Mouse (Mus musculus): Measurements from ENCODE around the gene Raver2. TPM values are rescaled to one million over a fixed set of nuclear protein-coding genes. Genes with fewer than 3 reads are reported as not detected.
A peak's percentile ranks its signal among the peaks of the same experiment; 100 is the strongest.

Gene Raver2
- polyA plus RNA-seq (2015; fragmentation: Nextera tagmentation; extraction: Ambion mirVana), result 3.2 and 5.4 TPM in 2 replicates

- H3K9ac ChIP-seq, result peak within 1 kb of the TSS; percentile 80
- no peaks in the 10 kb centered on the region for H3K36me3 ChIP-seq
- peak within 1 kb of the TSS; percentile 98 for H3K4me2 ChIP-seq
- ATAC-seq (replicated peaks; ENCODE audit: insufficient number of reproducible peaks, insufficient read depth, low FRiP score, low read depth), result peak; percentile 75
- peak within 1 kb of the TSS; percentile 87 for H3K4me3 ChIP-seq
- peak within 1 kb of the TSS; percentile 44; the same call in 1 of the 2 replicates for H3K27ac ChIP-seq
- no peaks in the 10 kb centered on the region; the same call in 1 of the 2 replicates for H3K27me3 ChIP-seq
- H3K4me1 ChIP-seq (replicated peaks), result peaks cover 9% of the 10 kb centered on the region
- no peaks in the 10 kb centered on the region for H3K9me3 ChIP-seq (replicated peaks)
- WGBS, result 2% methylated on average over 51 of the region's 54 CpGs
Observed at GRCm38 (mm10) chr4:101068786-101069153, at the start of gene Raver2. TSS of gene Raver2 (plus strand) at chr4:101068983.

DNA sequence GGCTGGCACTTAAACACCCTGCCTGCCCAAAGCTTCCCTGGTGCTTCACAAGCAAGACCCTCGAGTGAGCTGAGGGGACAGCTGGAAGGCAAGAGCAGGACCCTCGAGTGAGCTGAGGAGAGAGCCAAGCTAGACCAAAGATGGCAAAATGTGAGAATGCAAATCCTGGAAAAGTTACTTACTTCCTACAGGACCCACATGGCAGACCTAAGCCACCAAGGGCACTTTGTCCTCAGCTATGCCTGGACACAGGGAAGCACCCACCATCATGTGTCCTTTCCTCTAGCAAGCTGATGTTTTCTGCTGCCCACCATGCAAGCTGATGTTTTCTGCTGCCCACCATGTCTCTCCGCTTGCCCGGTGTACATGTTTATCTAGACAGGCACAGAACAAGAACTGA is 48.2 kb upstream of the Raver2 start, which contains the start of gene Gm10577:
TSS of gene Gm10577 (minus strand) at position 101 of the 400 bp plus-strand sequence.
- Histone ChIP-seq H3K9me3 (replicated peaks) (no peaks in the 10 kb centered on the region), H3K4me3 (no peak within 1 kb of the TSS), H3K27me3 (no peaks in the 10 kb centered on the region), H3K4me1 (replicated peaks) (no peaks in the 10 kb centered on the region), H3K36me3 (no peaks in the 10 kb centered on the region), H3K4me2 (no peak within 1 kb of the TSS), H3K27ac (no peak within 1 kb of the TSS), H3K9ac (no peak within 1 kb of the TSS)
- WGBS, result 75% methylated on average over 4 of the region's 4 CpGs
- ATAC-seq (replicated peaks; ENCODE audit: insufficient number of reproducible peaks, insufficient read depth, low FRiP score, low read depth), result no peak

GRCm38 (mm10) chr4:101026566-101026965 is 42.2 kb upstream of the Raver2 start:
- ATAC-seq (replicated peaks; ENCODE audit: insufficient number of reproducible peaks, insufficient read depth, low FRiP score, low read depth), result no peak
- 69% methylated on average over 5 of the region's 5 CpGs for WGBS
- no peak overlapping the region for H3K27ac ChIP-seq

GRCm38 (mm10) chr4:101026995-101027394 is 41.8 kb upstream of the Raver2 start:
- ATAC-seq (replicated peaks; ENCODE audit: insufficient number of reproducible peaks, insufficient read depth, low FRiP score, low read depth), result no peak
- WGBS, result 77% methylated on average over 2 of the region's 2 CpGs
- no peak overlapping the region for H3K4me3 ChIP-seq
- H3K36me3 ChIP-seq, result no peaks in the 10 kb centered on the region
- H3K4me1 ChIP-seq (replicated peaks), result no peaks in the 10 kb centered on the region
- H3K9me3 ChIP-seq (replicated peaks), result no peaks in the 10 kb centered on the region
- no peak overlapping the region for H3K9ac ChIP-seq
- no peak overlapping the region for H3K4me2 ChIP-seq
- H3K27me3 ChIP-seq, result no peaks in the 10 kb centered on the region
- H3K27ac ChIP-seq, result no peak overlapping the region

More at GRCm38 (mm10) chr4:101026566-101026965, 42.2 kb upstream of the Raver2 start:
- Histone ChIP-seq H3K4me3 (no peak overlapping the region), H3K36me3 (no peaks in the 10 kb centered on the region), H3K9me3 (replicated peaks) (no peaks in the 10 kb centered on the region), H3K4me1 (replicated peaks) (no peaks in the 10 kb centered on the region), H3K27me3 (no peaks in the 10 kb centered on the region), H3K9ac (no peak overlapping the region), H3K4me2 (no peak overlapping the region)

DNA sequence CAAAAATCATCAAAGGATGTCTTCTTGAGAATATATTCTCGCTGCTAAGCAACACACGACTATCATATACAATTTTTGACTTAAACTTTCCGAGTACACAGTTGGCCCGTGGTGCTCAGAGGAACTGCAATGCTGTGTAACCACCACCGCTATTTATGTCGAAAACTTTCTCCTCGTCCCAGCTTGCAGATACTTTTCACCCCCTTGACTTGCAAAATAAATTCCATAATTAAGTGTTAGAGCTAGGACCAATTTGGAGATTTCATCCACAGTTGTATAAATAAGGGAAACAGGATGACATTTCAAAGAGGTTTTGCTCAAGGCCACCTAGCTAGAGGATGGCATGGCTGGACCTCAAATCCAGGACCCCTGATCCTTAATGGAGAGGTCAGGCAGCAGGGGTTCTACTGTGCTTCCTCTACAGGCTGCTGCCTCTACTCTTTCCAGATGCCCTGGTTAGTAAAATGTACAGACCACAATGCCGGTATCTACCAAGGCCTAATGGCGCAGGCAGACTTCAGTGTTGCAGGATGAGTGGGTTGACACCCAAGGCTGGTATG is 40.9 kb upstream of the Raver2 start:
- no peak overlapping the region for H3K4me3 ChIP-seq
- H3K27me3 ChIP-seq, result no peaks in the 10 kb centered on the region
- WGBS, result 84% methylated on average over 9 of the region's 9 CpGs
- no peaks in the 10 kb centered on the region for H3K4me1 ChIP-seq (replicated peaks)
- H3K4me2 ChIP-seq, result no peak overlapping the region
- no peaks in the 10 kb centered on the region for H3K9me3 ChIP-seq (replicated peaks)
- no peaks in the 10 kb centered on the region for H3K36me3 ChIP-seq
- H3K27ac ChIP-seq, result no peak overlapping the region
- ATAC-seq (replicated peaks; ENCODE audit: insufficient number of reproducible peaks, insufficient read depth, low FRiP score, low read depth), result no peak
- no peak overlapping the region for H3K9ac ChIP-seq

GRCm38 (mm10) chr4:101033047-101033446 is 35.7 kb upstream of the Raver2 start:
- 67% methylated on average over 3 of the region's 3 CpGs for WGBS
- Histone ChIP-seq H3K27me3 (no peaks in the 10 kb centered on the region), H3K9ac (no peak overlapping the region), H3K4me2 (no peak overlapping the region), H3K36me3 (no peaks in the 10 kb centered on the region), H3K27ac (no peak overlapping the region), H3K9me3 (replicated peaks) (no peaks in the 10 kb centered on the region), H3K4me1 (replicated peaks) (no peaks in the 10 kb centered on the region), H3K4me3 (no peak overlapping the region)
- no peak for ATAC-seq (replicated peaks; ENCODE audit: insufficient number of reproducible peaks, insufficient read depth, low FRiP score, low read depth)

DNA sequence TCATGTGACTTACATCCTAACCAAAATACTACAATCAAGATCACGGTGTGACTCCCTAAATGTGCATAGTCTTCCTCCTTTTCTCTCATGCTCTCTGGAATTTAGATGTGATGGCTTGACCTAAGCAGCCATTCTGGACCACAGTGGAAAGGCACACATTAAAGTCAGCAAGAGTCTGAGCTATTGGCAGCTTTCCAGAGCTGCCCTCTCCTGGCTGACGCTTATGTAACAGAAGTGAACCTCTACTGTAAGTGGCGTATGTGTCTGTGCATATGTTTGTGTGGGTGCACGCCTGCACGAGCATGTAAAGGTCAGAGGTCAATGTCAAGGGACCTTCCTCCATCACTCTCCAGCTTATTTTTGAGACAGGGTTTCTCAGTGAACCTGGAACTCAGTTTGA is 33.7 kb upstream of the Raver2 start:
- no peaks in the 10 kb centered on the region for H3K27me3 ChIP-seq
- H3K9ac ChIP-seq, result no peak overlapping the region
- no peaks in the 10 kb centered on the region for H3K4me1 ChIP-seq (replicated peaks)
- ATAC-seq (replicated peaks; ENCODE audit: insufficient number of reproducible peaks, insufficient read depth, low FRiP score, low read depth), result no peak
- 69% methylated on average over 5 of the region's 5 CpGs for WGBS
- no peak overlapping the region for H3K4me3 ChIP-seq
- no peak overlapping the region for H3K27ac ChIP-seq
- H3K36me3 ChIP-seq, result no peaks in the 10 kb centered on the region
- no peaks in the 10 kb centered on the region for H3K9me3 ChIP-seq (replicated peaks)
- no peak overlapping the region for H3K4me2 ChIP-seq

GRCm38 (mm10) chr4:101037156-101037555 is 31.6 kb upstream of the Raver2 start:
- no peak overlapping the region for H3K4me2 ChIP-seq
- ATAC-seq (replicated peaks; ENCODE audit: insufficient number of reproducible peaks, insufficient read depth, low FRiP score, low read depth), result no peak
- no peaks in the 10 kb centered on the region for H3K27me3 ChIP-seq
- no peaks in the 10 kb centered on the region for H3K4me1 ChIP-seq (replicated peaks)
- H3K9me3 ChIP-seq (replicated peaks), result no peaks in the 10 kb centered on the region
- WGBS, result 76% methylated on average over 7 of the region's 7 CpGs
- no peak overlapping the region for H3K9ac ChIP-seq
- no peak overlapping the region for H3K27ac ChIP-seq
- no peak overlapping the region for H3K4me3 ChIP-seq
- H3K36me3 ChIP-seq, result no peaks in the 10 kb centered on the region

- Histone ChIP-seq H3K4me2 (no peak overlapping the region), H3K9me3 (replicated peaks) (no peaks in the 10 kb centered on the region), H3K36me3 (no peaks in the 10 kb centered on the region), H3K9ac (no peak overlapping the region), H3K4me1 (replicated peaks) (no peaks in the 10 kb centered on the region), H3K27ac (no peak overlapping the region), H3K4me3 (no peak overlapping the region), H3K27me3 (no peaks in the 10 kb centered on the region)
- WGBS, result 71% methylated on average over 2 of the region's 2 CpGs
- ATAC-seq (replicated peaks; ENCODE audit: insufficient number of reproducible peaks, insufficient read depth, low FRiP score, low read depth), result no peak
Observed at GRCm38 (mm10) chr4:101043691-101044090, 25.1 kb upstream of the Raver2 start.

DNA sequence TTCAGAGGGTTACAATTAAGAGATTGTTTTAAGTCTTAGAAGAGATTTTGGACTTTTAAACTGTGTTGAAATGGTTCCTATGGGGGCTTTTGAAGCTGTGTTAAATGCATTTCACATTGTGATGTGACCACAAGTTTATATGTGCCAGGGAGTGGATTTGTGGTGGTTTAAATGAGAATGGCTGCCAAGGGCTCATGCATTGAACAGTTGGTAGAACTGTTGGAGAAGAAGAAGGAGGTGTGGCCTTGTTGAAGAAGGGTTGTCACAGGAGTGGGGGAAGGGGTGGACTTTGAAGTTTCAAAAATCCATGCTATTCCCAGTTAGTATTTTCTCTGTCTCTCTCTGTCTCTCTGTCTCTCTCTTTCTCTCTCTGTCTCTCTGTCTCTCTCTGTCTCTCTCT is 24.6 kb upstream of the Raver2 start:
- no peak for ATAC-seq (replicated peaks; ENCODE audit: insufficient number of reproducible peaks, insufficient read depth, low FRiP score, low read depth)
- H3K4me2 ChIP-seq, result no peak overlapping the region
- no peak overlapping the region for H3K27ac ChIP-seq
- H3K36me3 ChIP-seq, result no peaks in the 10 kb centered on the region
- no peak overlapping the region for H3K9ac ChIP-seq
- no peaks in the 10 kb centered on the region for H3K9me3 ChIP-seq (replicated peaks)
- no peaks in the 10 kb centered on the region for H3K4me1 ChIP-seq (replicated peaks)
- H3K4me3 ChIP-seq, result no peak overlapping the region
- H3K27me3 ChIP-seq, result no peaks in the 10 kb centered on the region

DNA sequence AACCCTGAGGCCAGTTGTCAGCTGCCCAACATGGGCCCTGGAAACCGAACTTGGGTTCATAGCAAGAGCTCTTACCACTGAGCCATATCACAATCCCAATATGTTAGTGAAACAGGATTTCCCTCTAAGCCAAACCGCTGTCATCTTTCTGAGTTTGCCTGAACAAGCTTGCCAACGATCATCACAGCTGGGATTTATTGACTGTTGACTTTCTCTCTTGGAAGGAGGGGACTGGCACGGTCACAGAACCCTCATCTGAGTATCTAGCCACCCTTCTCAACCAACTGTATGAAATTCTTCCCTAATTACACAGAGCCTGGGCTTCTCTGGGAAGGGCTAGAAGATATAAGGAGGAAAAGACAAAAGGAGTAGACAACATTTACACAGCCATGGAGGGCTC is 22.2 kb upstream of the Raver2 start:
- Histone ChIP-seq H3K9me3 (replicated peaks) (no peaks in the 10 kb centered on the region), H3K4me2 (no peak overlapping the region), H3K9ac (no peak overlapping the region), H3K4me1 (replicated peaks) (no peaks in the 10 kb centered on the region), H3K27me3 (no peaks in the 10 kb centered on the region), H3K27ac (no peak overlapping the region), H3K36me3 (no peaks in the 10 kb centered on the region), H3K4me3 (no peak overlapping the region)
- WGBS, result 74% methylated on average over 4 of the region's 4 CpGs
- no peak for ATAC-seq (replicated peaks; ENCODE audit: insufficient number of reproducible peaks, insufficient read depth, low FRiP score, low read depth)

DNA sequence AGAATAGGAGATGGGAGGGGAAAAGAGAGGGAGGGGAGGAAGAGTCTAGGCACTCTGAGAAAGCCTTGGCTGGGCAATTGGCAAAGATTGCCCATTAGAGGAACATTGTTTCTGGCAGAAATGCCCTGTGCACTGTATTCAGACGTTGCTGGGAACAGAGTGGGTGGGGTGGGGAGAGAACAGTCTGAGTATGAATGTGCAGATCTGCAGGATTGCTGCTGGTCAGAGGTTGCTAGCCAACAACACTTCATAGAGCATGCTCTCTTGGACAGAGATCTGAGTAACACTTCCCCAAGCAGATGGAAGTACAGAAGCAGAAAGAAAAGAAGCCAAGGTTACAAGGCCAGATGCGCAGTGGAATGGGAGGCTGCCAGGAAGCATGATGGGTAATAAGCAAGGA is 6.6 kb upstream of the Raver2 start:
- no peak overlapping the region for H3K27ac ChIP-seq
- ATAC-seq (replicated peaks; ENCODE audit: insufficient number of reproducible peaks, insufficient read depth, low FRiP score, low read depth), result no peak
- no peaks in the 10 kb centered on the region for H3K27me3 ChIP-seq
- 59% methylated on average over 2 of the region's 2 CpGs for WGBS
- H3K4me3 ChIP-seq, result no peak overlapping the region
- H3K4me1 ChIP-seq (replicated peaks), result no peaks in the 10 kb centered on the region
- H3K36me3 ChIP-seq, result no peaks in the 10 kb centered on the region
- H3K4me2 ChIP-seq, result no peak overlapping the region
- H3K9ac ChIP-seq, result no peak overlapping the region
- no peaks in the 10 kb centered on the region for H3K9me3 ChIP-seq (replicated peaks)
